Mouse (Mus musculus) spleen, adult 2 months (tissue): ENCODE measurements at regions not wholly inside any gene's neighbourhood (a gene's known extent, or its start where the extent isn't known, plus 50 kb on each side); places are given as distances from the start of the nearest gene placed in this dataset.

Experiments
- DNase-seq, 2 experiments: peaks; one replicate each; pipeline versions ENCODE4 v3.0.0 to v3.0.0-alpha.2; 2012 to 2021; ENCODE audit warnings: low spot score in 2 of 2, low read depth in 1 of 2
- H3K27ac ChIP-seq: fragments of 200-500 bp; 2 replicates; pipeline ENCODE4 v1.5.1; 2012; ENCODE audit warnings: low read length, inconsistent platforms; ENCODE audit not compliant: insufficient read depth
- H3K27me3 ChIP-seq: fragments of 200-500 bp; 2 replicates; pipeline ENCODE4 v1.6.1; 2012; ENCODE audit warnings: mild to moderate bottlenecking, moderate library complexity, low read length, inconsistent platforms; ENCODE audit not compliant: control insufficient read depth, insufficient read depth
- H3K36me3 ChIP-seq: fragments of 200-500 bp; 2 replicates; pipeline ENCODE4 v1.6.1; 2012; ENCODE audit warnings: mild to moderate bottlenecking, low read length, inconsistent platforms; ENCODE audit not compliant: control insufficient read depth, insufficient read depth
- H3K4me1 ChIP-seq: fragments of 200-500 bp; 2 replicates; pipeline ENCODE4 v1.6.1; 2011; ENCODE audit warnings: inconsistent platforms; ENCODE audit not compliant: control insufficient read depth, insufficient read depth, insufficient read length
- H3K4me3 ChIP-seq: fragments of 200-500 bp; 2 replicates; pipeline ENCODE4 v1.5.1; 2011; ENCODE audit warnings: mild to moderate bottlenecking, inconsistent platforms; ENCODE audit not compliant: insufficient read depth, insufficient read length; ENCODE audit errors: extremely low read depth
- CTCF ChIP-seq: fragments of 200-500 bp; IDR thresholded peaks from 2 replicates; pipeline ENCODE4 v1.5.1; 2011; ENCODE audit warnings: mild to moderate bottlenecking, inconsistent platforms; ENCODE audit not compliant: insufficient read depth, insufficient read length, insufficient replicate concordance; ENCODE audit errors: extremely low read depth
- POLR2A ChIP-seq: fragments of 200-500 bp; IDR thresholded peaks from 2 replicates; pipeline ENCODE4 v1.6.1; 2011; ENCODE audit warnings: low read depth, low read length, inconsistent platforms
- WGBS: fragments of 180-500 bp; shearing (Covaris S2); methylation state at CpG from one replicate; pipeline ENCODE4 v1.1.7; 2018; 5-methylcytosine and 5-hydroxymethylcytosine counted together

- no peak for DNase-seq
- no peak overlapping the region for H3K27ac ChIP-seq
- H3K36me3 ChIP-seq, result no peaks in the 10 kb centered on the region
- no peak overlapping the region for H3K4me3 ChIP-seq
- H3K27me3 ChIP-seq, result no peaks in the 10 kb centered on the region
- TF ChIP-seq CTCF, result no peak
- TF ChIP-seq POLR2A, result no peak
- 63% methylated on average over 3 of the region's 3 CpGs for WGBS
- H3K4me1 ChIP-seq, result no peaks in the 10 kb centered on the region
These were observed 143.5 kb upstream of the Mpp6 start for GRCm38 (mm10) chr6:49966555-49966954.

GRCm38 (mm10) chr6:49973258-49973865, 136.7 kb upstream of the Mpp6 start:
- peak overlapping the region; percentile 48; the same call in 1 of the 2 replicates for H3K27ac ChIP-seq
- TF ChIP-seq POLR2A, result no peak
- TF ChIP-seq CTCF, result no peak
- H3K27me3 ChIP-seq, result no peaks in the 10 kb centered on the region
- no peak overlapping the region for H3K4me3 ChIP-seq
- 13% methylated on average over 7 of the region's 7 CpGs for WGBS
- H3K36me3 ChIP-seq, result no peaks in the 10 kb centered on the region
- H3K4me1 ChIP-seq, result peaks cover 5% of the 10 kb centered on the region; the same call in 1 of the 2 replicates
- DNase-seq, result peak in 1 of 2 experiments; percentile 22

GRCm38 (mm10) chr6:49977783-49978182, 132.3 kb upstream of the Mpp6 start:
- Histone ChIP-seq H3K27me3 (no peaks in the 10 kb centered on the region), H3K36me3 (no peaks in the 10 kb centered on the region), H3K27ac (no peak overlapping the region), H3K4me1 (peaks cover 2% of the 10 kb centered on the region; the same call in 1 of the 2 replicates), H3K4me3 (no peak overlapping the region)
- 88% methylated on average over 11 of the region's 11 CpGs for WGBS
- TF ChIP-seq CTCF (no peak), POLR2A (no peak)
- DNase-seq, result no peak

GRCm38 (mm10) chr6:49983740-49984139, 126.3 kb upstream of the Mpp6 start:
- TF ChIP-seq POLR2A (no peak), CTCF (no peak)
- Histone ChIP-seq H3K4me3 (no peak overlapping the region), H3K27ac (no peak overlapping the region), H3K27me3 (no peaks in the 10 kb centered on the region), H3K36me3 (no peaks in the 10 kb centered on the region), H3K4me1 (peaks cover 2% of the 10 kb centered on the region; the same call in 1 of the 2 replicates)
- DNase-seq, result no peak
- 59% methylated on average over 4 of the region's 4 CpGs for WGBS

GRCm38 (mm10) chr6:49985127-49985526, 124.9 kb upstream of the Mpp6 start:
- no peak for TF ChIP-seq POLR2A
- TF ChIP-seq CTCF, result no peak
- 31% methylated on average over 6 of the region's 6 CpGs for WGBS

GRCm38 (mm10) chr6:49987141-49987540, 122.9 kb upstream of the Mpp6 start:
- no peak overlapping the region for H3K4me3 ChIP-seq
- no peak for DNase-seq
- H3K27ac ChIP-seq, result no peak overlapping the region
- TF ChIP-seq CTCF, result no peak
- no peak for TF ChIP-seq POLR2A
- no peaks in the 10 kb centered on the region for H3K36me3 ChIP-seq
- H3K4me1 ChIP-seq, result peaks cover 2% of the 10 kb centered on the region; the same call in 1 of the 2 replicates
- no peaks in the 10 kb centered on the region for H3K27me3 ChIP-seq
- 91% methylated on average over 5 of the region's 5 CpGs for WGBS

More at GRCm38 (mm10) chr6:49985127-49985526, 124.9 kb upstream of the Mpp6 start:
- H3K36me3 ChIP-seq, result no peaks in the 10 kb centered on the region
- no peaks in the 10 kb centered on the region for H3K27me3 ChIP-seq
- no peak for DNase-seq
- H3K4me3 ChIP-seq, result no peak overlapping the region
- H3K27ac ChIP-seq, result no peak overlapping the region
- peaks cover 2% of the 10 kb centered on the region; the same call in 1 of the 2 replicates for H3K4me1 ChIP-seq

- no peak overlapping the region for H3K4me3 ChIP-seq
- H3K27me3 ChIP-seq, result no peaks in the 10 kb centered on the region
- no peak overlapping the region for H3K27ac ChIP-seq
- DNase-seq, result no peak
- H3K4me1 ChIP-seq, result peaks cover 2% of the 10 kb centered on the region; the same call in 1 of the 2 replicates
- WGBS, result 82% methylated on average over 3 of the region's 3 CpGs
- H3K36me3 ChIP-seq, result no peaks in the 10 kb centered on the region
- TF ChIP-seq CTCF, result no peak
These were observed 122.4 kb upstream of the Mpp6 start for GRCm38 (mm10) chr6:49987541-49988210.
